Mouse (Mus musculus): ENCODE measurements around the gene Ten1.

The Ten1 gene

GRCm38 (mm10) chr11:116185836-116186235 lies 12.8 kb upstream of the Ten1 start:
- ChIA-PET CTCF (interaction anchor here (0.6 to 2.8 kb wide), 8 partner anchors 19 to 406 kb away, joined by 3 to 10 read pairs (median 4); partner anchors contain the start of gene Mrpl38 (in 1 of the 4)), POLR2A (interaction anchor here in 3 of 4 experiments (0.6 to 2.7 kb wide), 15 partner anchors 8 to 368 kb away, joined by 3 to 13 read pairs (median 4); partner anchors contain the start of genes Mrpl38 (in 2 of the 3), Fbf1 (in 1 of the 3) and Ten1 (in 1 of the 3))

- ChIA-PET POLR2A (interaction anchor here in 3 of 4 experiments (0.9 to 2.7 kb wide), 13 partner anchors 9 to 162 kb away, joined by 3 to 13 read pairs (median 5); partner anchors contain the start of genes Mrpl38 (in 2 of the 3), Fbf1 (in 1 of the 3) and Ten1 (in 1 of the 3)), CTCF (interaction anchor here in 3 of 4 experiments (0.5 to 2.8 kb wide), 8 partner anchors 19 to 406 kb away, joined by 3 to 10 read pairs (median 3); partner anchors contain the start of gene Mrpl38 (in 1 of the 3))
Measured at GRCm38 (mm10) chr11:116186360-116186759, 12.3 kb upstream of the Ten1 start.

- CTCF ChIA-PET = no interaction called here
- POLR2A ChIA-PET = interaction anchor here in 3 of 4 experiments (1.1 to 2.7 kb wide), 12 partner anchors 10 to 163 kb away, joined by 3 to 13 read pairs (median 5); partner anchors contain the start of genes Acox1 (in 2 of the 3), Mrpl38 (in 2 of the 3), Ten1 (in 2 of the 3) and Fbf1 (in 1 of the 3)
Measured at GRCm38 (mm10) chr11:116187226-116187930, 11.3 kb upstream of the Ten1 start.

GRCm38 (mm10) chr11:116194619-116195018 lies 4.0 kb upstream of the Ten1 start:
- POLR2A ChIA-PET = interaction anchor here in 1 of 4 experiments (1.0 to 1.2 kb wide), 3 partner anchors 26 to 56 kb away, joined by 3 read pairs; partner anchors contain the start of gene Mrpl38
- CTCF ChIA-PET = interaction anchor here (0.7 to 1.2 kb wide), 4 partner anchors 21 to 366 kb away, joined by 3 to 4 read pairs (median 3); no protein-coding TSS in a partner anchor

GRCm38 (mm10) chr11:116195252-116195651 lies 3.4 kb upstream of the Ten1 start:
- ChIA-PET POLR2A (interaction anchor here in 2 of 4 experiments (1.0 to 1.2 kb wide), 2 partner anchors 57 to 86 kb away, joined by 3 read pairs; partner anchors contain the start of genes Galr2 (in 1 of the 2) and Mrpl38 (in 1 of the 2)), CTCF (interaction anchor here in 3 of 4 experiments (0.6 to 1.0 kb wide), 3 partner anchors 91 to 367 kb away, joined by 3 to 5 read pairs (median 4); no protein-coding TSS in a partner anchor)

- ChIA-PET POLR2A (interaction anchor here in 3 of 4 experiments (0.6 to 2.4 kb wide), 4 partner anchors 54 to 394 kb away, joined by 3 to 6 read pairs (median 4); partner anchors contain the start of gene Mrpl38 (in 1 of the 3)), CTCF (no interaction called here)
Measured at GRCm38 (mm10) chr11:116196336-116196735, 2.3 kb upstream of the Ten1 start.

GRCm38 (mm10) chr11:116196866-116197583 lies 1.6 kb upstream of the Ten1 start:
- ChIA-PET POLR2A (interaction anchor here in 3 of 4 experiments (0.8 to 2.6 kb wide), 9 partner anchors 9 to 167 kb away, joined by 3 to 11 read pairs (median 6); partner anchors contain the start of genes Mrpl38 (in 3 of the 3), Fbf1 (in 1 of the 3), Trim47 (in 1 of the 3) and Unk (in 1 of the 3)), CTCF (no interaction called here)

- ChIA-PET CTCF (interaction anchor here in 1 of 4 experiments (1.9 kb wide), 1 partner anchor 23 kb away, joined by 5 read pairs; no protein-coding TSS in a partner anchor), POLR2A (interaction anchor here in 3 of 4 experiments (0.8 to 2.6 kb wide), 10 partner anchors 10 to 279 kb away, joined by 3 to 11 read pairs (median 6); partner anchors contain the start of genes Mrpl38 (in 3 of the 3), Fbf1 (in 1 of the 3), Trim47 (in 1 of the 3) and Unk (in 1 of the 3))
Measured at GRCm38 (mm10) chr11:116197584-116197906, 1.1 kb upstream of the Ten1 start.

- POLR2A ChIA-PET = interaction anchor here in 3 of 4 experiments (0.6 to 2.6 kb wide), 24 partner anchors 10 to 279 kb away, joined by 3 to 17 read pairs (median 5); partner anchors contain the start of genes Mrpl38 (in 3 of the 3), Fbf1 (in 2 of the 3), Exoc7 (in 1 of the 3) and Galr2 (in 1 of the 3)
Measured at GRCm38 (mm10) chr11:116198132-116198531, 523 bp upstream of the Ten1 start.

GRCm38 (mm10) chr11:116201151-116201550 lies 2.5 kb downstream of the Ten1 start:
- CTCF ChIA-PET = interaction anchor here in 1 of 4 experiments (1.2 to 1.4 kb wide), 2 partner anchors 15 to 391 kb away, joined by 3 to 4 read pairs; no protein-coding TSS in a partner anchor
- POLR2A ChIA-PET = interaction anchor here (0.6 to 2.4 kb wide), 11 partner anchors 14 to 787 kb away, joined by 3 to 9 read pairs (median 4); partner anchors contain the start of genes Exoc7 (in 1 of the 4) and Mrpl38 (in 1 of the 4)

More at GRCm38 (mm10) chr11:116198132-116198531, 523 bp upstream of the Ten1 start:
- CTCF ChIA-PET = interaction anchor here in 1 of 4 experiments (1.0 to 1.9 kb wide), 2 partner anchors 23 to 438 kb away, joined by 5 read pairs; no protein-coding TSS in a partner anchor

GRCm38 (mm10) chr11:116203150-116203549 lies 4.5 kb downstream of the Ten1 start:
- CTCF ChIA-PET = no interaction called here
- POLR2A ChIA-PET = interaction anchor here in 1 of 4 experiments (1.8 kb wide), 1 partner anchor 64 kb away, joined by 4 read pairs; the partner anchor contains the start of gene Mrpl38

- ChIA-PET POLR2A (no interaction called here), CTCF (no interaction called here)
Measured at GRCm38 (mm10) chr11:116206678-116207077, 8.0 kb downstream of the Ten1 start.

- ChIA-PET CTCF (interaction anchor here in 1 of 4 experiments (1.1 kb wide), 1 partner anchor 59 kb away, joined by 21 read pairs; no protein-coding TSS in a partner anchor), POLR2A (interaction anchor here in 3 of 4 experiments (0.6 to 1.2 kb wide), 3 partner anchors 11 to 622 kb away, joined by 3 read pairs; no protein-coding TSS in a partner anchor)
Measured at GRCm38 (mm10) chr11:116208660-116209059, 10.0 kb downstream of the Ten1 start.

GRCm38 (mm10) chr11:116209257-116209656 lies 10.6 kb downstream of the Ten1 start:
- CTCF ChIA-PET = interaction anchor here in 2 of 4 experiments (1.0 to 1.1 kb wide), 2 partner anchors 59 to 70 kb away, joined by 3 to 21 read pairs; no protein-coding TSS in a partner anchor
- POLR2A ChIA-PET = interaction anchor here in 2 of 4 experiments (0.7 to 1.2 kb wide), 2 partner anchors 11 to 621 kb away, joined by 3 read pairs; no protein-coding TSS in a partner anchor

GRCm38 (mm10) chr11:116210696-116211095 lies 12.0 kb downstream of the Ten1 start:
- POLR2A ChIA-PET = interaction anchor here in 3 of 4 experiments (0.7 to 1.3 kb wide), 6 partner anchors 11 to 186 kb away, joined by 3 to 10 read pairs (median 4); partner anchors contain the start of gene Mrpl38 (in 1 of the 3)

GRCm38 (mm10) chr11:116212847-116213246 lies 14.2 kb downstream of the Ten1 start:
- ChIA-PET POLR2A (interaction anchor here in 1 of 4 experiments (0.6 kb wide), 1 partner anchor 822 kb away, joined by 3 read pairs; no protein-coding TSS in a partner anchor), CTCF (interaction anchor here in 3 of 4 experiments (0.6 to 2.4 kb wide), 3 partner anchors 8 to 10 kb away, joined by 3 to 9 read pairs (median 7); no protein-coding TSS in a partner anchor)

More at GRCm38 (mm10) chr11:116210696-116211095, 12.0 kb downstream of the Ten1 start:
- CTCF ChIA-PET = interaction anchor here in 3 of 4 experiments (0.5 to 1.3 kb wide), 6 partner anchors 9 to 405 kb away, joined by 3 to 6 read pairs (median 4); no protein-coding TSS in a partner anchor

All from embryonic stem cell, embryonic (primary cell).